Mouse (Mus musculus) CH12.LX (cell line): Measurements from ENCODE around the gene 2310022B05Rik. TPM values are rescaled to one million over a fixed set of nuclear protein-coding genes. Genes with fewer than 3 reads are reported as not detected.

Experiments
- DNase-seq: peaks from one replicate; pipeline ENCODE4 v3.0.0-alpha.2; 2013; ENCODE audit errors: extremely low read depth
- H3K27ac ChIP-seq: 2 replicates; pipeline ENCODE4 v1.5.1; 2012; ENCODE audit warnings: low read depth, mild to moderate bottlenecking, control low read depth, moderate library complexity; ENCODE audit not compliant: insufficient read depth
- H3K27me3 ChIP-seq: replicated peaks from 2 replicates; pipeline ENCODE3; 2012; ENCODE audit warnings: inconsistent platforms
- H3K36me3 ChIP-seq, 2 experiments: replicated peaks in 1 of 2; 2 replicates each; pipeline versions ENCODE3 to v1.6.1; 2012; ENCODE audit warnings: inconsistent platforms in 1 of 2, low read length in 1 of 2, mild to moderate bottlenecking in 1 of 2, mixed read lengths in 1 of 2, moderate library complexity in 1 of 2; ENCODE audit not compliant: control insufficient read depth in 1 of 2, insufficient read depth in 1 of 2
- H3K4me1 ChIP-seq, 2 experiments: 2 replicates each; pipeline ENCODE4 v1.6.1; 2012; ENCODE audit warnings: inconsistent platforms in 1 of 2, moderate library complexity in 1 of 2; ENCODE audit not compliant: insufficient read depth in 2 of 2, control insufficient read depth in 1 of 2
- H3K4me2 ChIP-seq: 2 replicates; pipeline ENCODE4 v1.6.1; 2012; ENCODE audit warnings: low read depth, mild to moderate bottlenecking, control low read depth; ENCODE audit not compliant: poor library complexity, insufficient read depth, severe bottlenecking
- H3K4me3 ChIP-seq, 3 experiments: fragments of 150-350 bp in 1 of 3; sonication (generic) in 1 of 3; replicated peaks in 1 of 3; 2 replicates each; pipeline versions ENCODE3 to v1.5.1; 2011 to 2012; ENCODE audit warnings: low read depth in 2 of 3, low read length in 2 of 3, mild to moderate bottlenecking in 2 of 3, moderate library complexity in 2 of 3, control low read depth in 1 of 3, improper control_type of control experiment in 1 of 3, inconsistent platforms in 1 of 3, mixed read lengths in 1 of 3; ENCODE audit not compliant: poor library complexity in 1 of 3
- H3K79me2 ChIP-seq: replicated peaks from 2 replicates; pipeline ENCODE4 v1.6.1; 2012; ENCODE audit warnings: mild to moderate bottlenecking, moderate library complexity; ENCODE audit not compliant: control insufficient read depth, poor library complexity, insufficient read depth, severe bottlenecking; ENCODE audit errors: extremely low read depth
- H3K9ac ChIP-seq: 2 replicates; pipeline ENCODE4 v1.6.1; 2012; ENCODE audit warnings: low read depth, mild to moderate bottlenecking, control low read depth, moderate library complexity; ENCODE audit not compliant: insufficient read depth
- H3K9me3 ChIP-seq: replicated peaks from 2 replicates; pipeline ENCODE3; 2012; ENCODE audit warnings: low read length, inconsistent platforms, mixed read lengths
- BHLHE40 ChIP-seq: IDR thresholded peaks from 2 replicates; pipeline ENCODE4 v1.6.1; 2011; ENCODE audit warnings: mild to moderate bottlenecking, low read depth, low read length, improper control_type of control experiment
- CHD2 ChIP-seq: IDR thresholded peaks from 2 replicates; pipeline ENCODE4 v1.6.1; 2011; ENCODE audit warnings: low read length, improper control_type of control experiment
- CTCF ChIP-seq, 2 experiments: IDR thresholded peaks in 1 of 2; conservative IDR thresholded peaks in 1 of 2; 2 replicates each; pipeline ENCODE4 v1.5.1; 2011 to 2012; ENCODE audit warnings: low read depth in 2 of 2, low read length in 2 of 2, improper control_type of control experiment in 1 of 2, inconsistent platforms in 1 of 2, mild to moderate bottlenecking in 1 of 2, moderate library complexity in 1 of 2
- E2F4 ChIP-seq: IDR thresholded peaks from 2 replicates; pipeline ENCODE4 v1.6.1; 2011; ENCODE audit warnings: low read depth, low read length, improper control_type of control experiment; ENCODE audit not compliant: insufficient replicate concordance
- ELF1 ChIP-seq: IDR thresholded peaks from 2 replicates; pipeline ENCODE4 v1.6.1; 2014; ENCODE audit warnings: low read depth, mild to moderate bottlenecking, inconsistent platforms, low read length, improper control_type of control experiment
- GABPA ChIP-seq: IDR thresholded peaks from 2 replicates; pipeline ENCODE4 v1.6.1; 2012; ENCODE audit warnings: low read depth, low read length, improper control_type of control experiment, inconsistent platforms; ENCODE audit not compliant: insufficient replicate concordance
- JUN ChIP-seq: IDR thresholded peaks from 2 replicates; pipeline ENCODE4 v1.6.1; 2011; ENCODE audit warnings: low read depth, mild to moderate bottlenecking, low read length, improper control_type of control experiment, moderate library complexity; ENCODE audit not compliant: insufficient read depth
- MAX ChIP-seq: IDR thresholded peaks from 2 replicates; pipeline ENCODE4 v1.6.1; 2011; ENCODE audit warnings: low read length, improper control_type of control experiment
- MAZ ChIP-seq: IDR thresholded peaks from 2 replicates; pipeline ENCODE4 v1.6.1; 2012; ENCODE audit warnings: low read depth, mild to moderate bottlenecking, inconsistent platforms, low read length, improper control_type of control experiment, moderate library complexity
- MYC ChIP-seq: IDR thresholded peaks from 2 replicates; pipeline ENCODE4 v1.6.1; 2011; ENCODE audit warnings: low read depth, mild to moderate bottlenecking, improper control_type of control experiment, low read length
- NELFE ChIP-seq: IDR thresholded peaks from 2 replicates; pipeline ENCODE4 v1.6.1; 2011; ENCODE audit warnings: low read depth, low read length, improper control_type of control experiment
- PAX5 ChIP-seq: IDR thresholded peaks from 2 replicates; pipeline ENCODE4 v1.6.1; 2012; ENCODE audit warnings: low read length, inconsistent platforms, mixed read lengths
- RAD21 ChIP-seq: IDR thresholded peaks from 2 replicates; pipeline ENCODE4 v1.6.1; 2011; ENCODE audit warnings: low read depth, mild to moderate bottlenecking, low read length, improper control_type of control experiment, moderate library complexity
- RCOR1 ChIP-seq: conservative IDR thresholded peaks from 2 replicates; pipeline ENCODE4 v1.6.1; 2012; ENCODE audit warnings: low read depth, mild to moderate bottlenecking, inconsistent platforms, low read length, improper control_type of control experiment
- SMC3 ChIP-seq: IDR thresholded peaks from 2 replicates; pipeline ENCODE4 v1.6.1; 2011; ENCODE audit warnings: low read depth, low read length, improper control_type of control experiment
- TCF12 ChIP-seq: IDR thresholded peaks from 2 replicates; pipeline ENCODE4 v1.6.1; 2014; ENCODE audit warnings: low read depth, mild to moderate bottlenecking, inconsistent platforms, low read length, improper control_type of control experiment
- ZMIZ1 ChIP-seq: IDR thresholded peaks from 2 replicates; pipeline ENCODE4 v1.6.1; 2012; ENCODE audit warnings: low read depth, mild to moderate bottlenecking, inconsistent platforms, low read length, improper control_type of control experiment
- ZNF384 ChIP-seq: IDR thresholded peaks from 2 replicates; pipeline ENCODE4 v1.6.1; 2012; ENCODE audit warnings: low read depth, low read length, improper control_type of control experiment, inconsistent platforms
- dilution Hi-C: fragments of 300-500 bp; cut with MboI; formaldehyde crosslinking; loops from 2 replicates; pipeline ENCODE4 v1.14.3; 2020; ENCODE audit warnings: low sequenced_read_pairs; ENCODE audit not compliant: extremely low pct_unique_long_range_greater_than_20kb, extremely low pct_ligation_motif_present
- in situ Hi-C: fragments of 300-500 bp; cut with MboI; formaldehyde crosslinking; loops from 3 replicates; pipeline ENCODE4 v1.14.3; 2019; ENCODE audit warnings: low sequenced_read_pairs, low pct_ligation_motif_present, low pct_unique_long_range_greater_than_20kb, mixed read lengths
- polyA plus RNA-seq: library from polyadenylated mRNA; unstranded; fragments of >175 nt; gene quantifications from 2 replicates; pipeline ENCODE4 v1.2.1, GENCODE M21; 2012; ENCODE audit warnings: low read depth; ENCODE audit not compliant: insufficient read length
- total RNA-seq, 2 experiments: library from RNA; depleted of rRNA; stranded (reverse); fragments of 300-350 nt in 1 of 2; fragments of >200 nt in 1 of 2; gene quantifications; 2 replicates each; pipeline ENCODE4 v1.2.3; 2012 to 2014

The 2310022B05Rik gene
- total and polyA plus RNA-seq, 3 experiments: 3.2 to 7.1 (median 5.7) TPM

DNA sequence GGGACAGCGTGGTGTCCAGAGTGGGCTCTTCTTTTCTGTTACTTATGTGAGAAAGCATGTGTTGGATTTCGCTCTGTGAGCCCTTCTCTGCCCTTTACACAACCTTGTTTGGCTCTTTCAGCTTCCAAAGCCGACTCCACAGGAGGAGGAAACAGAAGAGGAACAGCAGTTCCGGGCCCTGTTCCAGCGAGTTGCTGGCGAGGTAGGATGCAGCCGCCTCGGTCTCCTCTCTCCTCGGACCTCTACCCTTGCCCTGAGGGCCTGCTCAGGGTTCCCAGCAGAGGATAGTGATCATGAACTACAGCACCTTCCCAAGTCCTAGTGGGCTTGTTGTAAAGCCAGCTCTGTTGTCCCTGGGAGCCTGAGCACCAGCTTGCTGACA lies 54.2 kb downstream of the 2310022B05Rik start:
- in situ Hi-C loops: no loop called here
- dilution Hi-C loops: no loop called here
- H3K9me3 ChIP-seq: no peaks in the 10 kb centered on the region
- peaks cover 0 to 6% of the 10 kb centered on the region in 2 experiments; a peak in 1 of 4 replicates for H3K4me1 ChIP-seq
- H3K79me2 ChIP-seq: no peaks in the 10 kb centered on the region
- H3K27ac ChIP-seq: no peak overlapping the region
- H3K9ac ChIP-seq: no peak overlapping the region
- H3K4me3 ChIP-seq: no peak overlapping the region
- no peak for DNase-seq
- no peak overlapping the region; the same call in 1 of the 2 replicates for H3K4me2 ChIP-seq
- TF ChIP-seq MYC: no peak
- TF ChIP-seq E2F4: no peak
- no peak for TF ChIP-seq BHLHE40
- TF ChIP-seq PAX5: no peak
- TF ChIP-seq ZNF384: no peak
- no peaks in the 10 kb centered on the region for H3K36me3 ChIP-seq
- peaks cover 81% of the 10 kb centered on the region for H3K27me3 ChIP-seq

DNA sequence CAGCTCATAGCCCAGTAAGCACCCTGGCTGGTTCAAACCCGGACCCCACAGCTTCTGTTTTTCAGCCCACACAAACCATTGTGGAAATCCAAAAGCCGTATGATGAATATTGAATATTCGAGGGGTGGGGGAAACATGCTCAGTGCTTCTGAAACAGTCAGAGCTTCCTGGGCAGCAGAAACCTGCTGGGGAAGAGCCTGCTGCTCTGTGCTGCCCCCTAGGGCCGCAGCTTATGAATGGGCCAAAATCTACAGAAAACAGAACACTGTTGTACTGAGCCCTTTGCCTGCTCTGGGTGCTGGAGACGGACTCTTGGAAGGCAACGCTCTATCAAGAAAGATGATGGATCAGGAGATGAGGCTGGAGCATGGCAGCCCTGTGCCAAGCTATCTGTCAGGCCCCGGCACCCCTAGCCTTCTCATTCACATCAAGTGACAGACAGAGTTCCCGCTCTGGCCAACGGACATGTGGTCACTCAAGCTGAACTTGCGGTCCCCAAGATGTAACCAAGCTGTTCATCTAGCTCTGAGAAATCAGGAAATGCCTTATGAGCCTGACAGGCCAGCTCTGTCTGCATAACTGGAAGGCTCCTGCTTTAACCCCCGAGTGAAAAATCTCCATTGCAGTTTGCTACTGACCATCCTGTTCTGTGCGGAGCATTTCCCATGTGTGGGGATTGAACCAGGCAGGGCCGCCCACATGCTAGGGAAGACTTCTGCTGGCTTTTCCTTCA lies 54.8 kb downstream of the 2310022B05Rik start:
- Histone ChIP-seq H3K36me3 (no peaks in the 10 kb centered on the region), H3K4me1 (peaks cover 0 to 6% of the 10 kb centered on the region in 2 experiments; a peak in 1 of 4 replicates), H3K4me2 (peak overlapping the region; percentile 69), H3K4me3 (no peak overlapping the region), H3K27me3 (peaks cover 82% of the 10 kb centered on the region), H3K27ac (no peak overlapping the region), H3K9ac (no peak overlapping the region), H3K79me2 (no peaks in the 10 kb centered on the region), H3K9me3 (no peaks in the 10 kb centered on the region)
- in situ Hi-C loops: no loop called here
- dilution Hi-C loops: no loop called here
- peak; percentile 55 for DNase-seq
- TF ChIP-seq NELFE (peak; percentile 15; the same call in 1 of the 2 replicates), TCF12 (no peak), CHD2 (no peak), BHLHE40 (0 out of 2 replicates have a peak, but pooled peaks have one; percentile 11), JUN (no peak), ZMIZ1 (no peak), MYC (0 out of 2 replicates have a peak, but pooled peaks have one; percentile 39), RCOR1 (no peak), ELF1 (0 out of 2 replicates have a peak, but pooled peaks have one; percentile 34), RAD21 (peak; percentile 49), MAX (peak; percentile 24; the same call in 1 of the 2 replicates), GABPA (no peak), CTCF (conservative IDR thresholded peaks at IDR 0.05 in 1 of 2, IDR thresholded peaks at IDR 0.05 in 1 of 2; ENCODE audit: low read depth in 2 of 2, low read length in 2 of 2) (peak; percentile 52 to 82), MAZ (peak; percentile 63; the same call in 1 of the 2 replicates), SMC3 (peak; percentile 51)
